Mouse (Mus musculus) E14TG2a.4 (cell line): ENCODE measurements around the gene Ppl.

Experiments used
- CTCF ChIP-seq: conservative IDR thresholded peaks from 2 replicates; pipeline ENCODE4 v1.5.1; 2014; ENCODE audit warnings: low read length
- NANOG ChIP-seq: IDR thresholded peaks from 2 replicates; pipeline ENCODE4 v1.6.1; 2014; ENCODE audit warnings: borderline replicate concordance, low read length, mixed read lengths

DNA sequence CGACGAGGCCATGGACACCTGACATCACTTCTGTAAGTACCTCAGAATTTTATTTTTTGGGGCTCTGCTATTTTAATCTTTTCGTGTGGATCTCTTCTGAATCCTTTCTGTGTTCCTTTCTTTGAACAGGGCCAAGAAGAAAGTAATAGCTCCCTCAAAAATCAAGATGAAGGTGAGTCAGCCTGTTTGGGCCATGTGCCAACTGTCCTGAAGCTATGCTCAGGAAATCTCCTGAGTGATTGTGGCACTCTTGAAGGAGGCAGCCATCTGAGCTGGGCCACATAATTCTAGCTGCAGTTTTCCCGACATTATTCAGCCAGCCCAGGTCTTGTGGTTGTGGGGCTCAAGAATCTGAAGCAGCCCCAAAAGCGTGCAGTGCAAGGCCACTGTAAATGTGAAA is 57.9 kb downstream of the Ppl start:
- TF ChIP-seq CTCF (no peak), NANOG (no peak)
